Mouse (Mus musculus): ENCODE results near the gene Fam196b. TPM values are rescaled to one million over a fixed set of nuclear protein-coding genes. Genes with fewer than 3 reads are reported as not detected.

Gene Fam196b
- polyA plus RNA-seq, 1 experiment from 2014 or later: 3.6 TPM

GRCm38 (mm10) chr11:34291304-34291703 lies 23.3 kb upstream of the Fam196b start:
- 56% methylated on average over 3 of the region's 3 CpGs for WGBS
- Histone ChIP-seq H3K36me3 (ENCODE audit: control insufficient read depth, insufficient read depth, low read length) (no peaks in the 10 kb centered on the region), H3K27ac (ENCODE audit: low read depth, low read length) (no peak overlapping the region), H3K27me3 (replicated peaks; ENCODE audit: control insufficient read depth, insufficient read depth, low read length) (no peaks in the 10 kb centered on the region), H3K4me2 (ENCODE audit: low read length) (no peak overlapping the region), H3K9me3 (ENCODE audit: control insufficient read depth, low read length) (no peaks in the 10 kb centered on the region), H3K9ac (ENCODE audit: low read depth, low read length) (no peak overlapping the region), H3K4me1 (ENCODE audit: control insufficient read depth, insufficient read depth, low read depth, low read length) (no peaks in the 10 kb centered on the region; the same call in 1 of the 2 replicates), H3K4me3 (ENCODE audit: low read length) (no peak overlapping the region)
- ATAC-seq: no peak

GRCm38 (mm10) chr11:34297698-34298378 lies 16.8 kb upstream of the Fam196b start:
- Histone ChIP-seq H3K9me3 (ENCODE audit: control insufficient read depth, low read length) (no peaks in the 10 kb centered on the region), H3K27ac (ENCODE audit: low read depth, low read length) (no peak overlapping the region), H3K9ac (ENCODE audit: low read depth, low read length) (no peak overlapping the region), H3K27me3 (replicated peaks; ENCODE audit: control insufficient read depth, insufficient read depth, low read length) (no peaks in the 10 kb centered on the region), H3K4me3 (ENCODE audit: low read length) (no peak overlapping the region), H3K4me2 (ENCODE audit: low read length) (no peak overlapping the region), H3K36me3 (ENCODE audit: control insufficient read depth, insufficient read depth, low read length) (no peaks in the 10 kb centered on the region), H3K4me1 (ENCODE audit: control insufficient read depth, insufficient read depth, low read depth, low read length) (no peaks in the 10 kb centered on the region)
- WGBS: 43% methylated on average over 5 of the region's 5 CpGs
- peak; percentile 67; the same call in 1 of the 2 replicates for ATAC-seq

GRCm38 (mm10) chr11:34299550-34299949 lies 15.1 kb upstream of the Fam196b start:
- H3K4me1 ChIP-seq (ENCODE audit: control insufficient read depth, insufficient read depth, low read depth, low read length): no peaks in the 10 kb centered on the region
- no peak for ATAC-seq
- H3K36me3 ChIP-seq (ENCODE audit: control insufficient read depth, insufficient read depth, low read length): no peaks in the 10 kb centered on the region
- no peak overlapping the region for H3K27ac ChIP-seq (ENCODE audit: low read depth, low read length)
- no peaks in the 10 kb centered on the region for H3K9me3 ChIP-seq (ENCODE audit: control insufficient read depth, low read length)
- 100% methylated on average over 1 of the region's 1 CpGs for WGBS
- no peak overlapping the region for H3K9ac ChIP-seq (ENCODE audit: low read depth, low read length)
- H3K4me2 ChIP-seq (ENCODE audit: low read length): no peak overlapping the region
- H3K27me3 ChIP-seq (replicated peaks; ENCODE audit: control insufficient read depth, insufficient read depth, low read length): no peaks in the 10 kb centered on the region
- H3K4me3 ChIP-seq (ENCODE audit: low read length): no peak overlapping the region

GRCm38 (mm10) chr11:34300064-34300463 lies 14.6 kb upstream of the Fam196b start:
- H3K36me3 ChIP-seq (ENCODE audit: control insufficient read depth, insufficient read depth, low read length): no peaks in the 10 kb centered on the region
- no peaks in the 10 kb centered on the region for H3K27me3 ChIP-seq (replicated peaks; ENCODE audit: control insufficient read depth, insufficient read depth, low read length)
- H3K4me2 ChIP-seq (ENCODE audit: low read length): no peak overlapping the region
- no peak overlapping the region for H3K27ac ChIP-seq (ENCODE audit: low read depth, low read length)
- no peak overlapping the region for H3K9ac ChIP-seq (ENCODE audit: low read depth, low read length)
- no peaks in the 10 kb centered on the region for H3K9me3 ChIP-seq (ENCODE audit: control insufficient read depth, low read length)
- 93% methylated on average over 7 of the region's 7 CpGs for WGBS
- H3K4me1 ChIP-seq (ENCODE audit: control insufficient read depth, insufficient read depth, low read depth, low read length): no peaks in the 10 kb centered on the region
- ATAC-seq: no peak
- H3K4me3 ChIP-seq (ENCODE audit: low read length): no peak overlapping the region

- H3K36me3 ChIP-seq (ENCODE audit: control insufficient read depth, insufficient read depth, low read length): no peaks in the 10 kb centered on the region
- H3K4me3 ChIP-seq (ENCODE audit: low read length): no peak overlapping the region
- H3K4me1 ChIP-seq (ENCODE audit: control insufficient read depth, insufficient read depth, low read depth, low read length): no peaks in the 10 kb centered on the region
- no peak for ATAC-seq
- H3K9me3 ChIP-seq (ENCODE audit: control insufficient read depth, low read length): no peaks in the 10 kb centered on the region
- no peak overlapping the region for H3K4me2 ChIP-seq (ENCODE audit: low read length)
- 77% methylated on average over 3 of the region's 3 CpGs for WGBS
- no peak overlapping the region for H3K9ac ChIP-seq (ENCODE audit: low read depth, low read length)
- no peak overlapping the region for H3K27ac ChIP-seq (ENCODE audit: low read depth, low read length)
- H3K27me3 ChIP-seq (replicated peaks; ENCODE audit: control insufficient read depth, insufficient read depth, low read length): no peaks in the 10 kb centered on the region
These were observed 8.4 kb upstream of the Fam196b start for GRCm38 (mm10) chr11:34306231-34306630.

- no peaks in the 10 kb centered on the region for H3K9me3 ChIP-seq (ENCODE audit: control insufficient read depth, low read length)
- no peak overlapping the region for H3K4me3 ChIP-seq (ENCODE audit: low read length)
- 91% methylated on average over 3 of the region's 3 CpGs for WGBS
- no peak overlapping the region for H3K27ac ChIP-seq (ENCODE audit: low read depth, low read length)
- no peaks in the 10 kb centered on the region for H3K27me3 ChIP-seq (replicated peaks; ENCODE audit: control insufficient read depth, insufficient read depth, low read length)
- no peak overlapping the region for H3K4me2 ChIP-seq (ENCODE audit: low read length)
- no peaks in the 10 kb centered on the region for H3K4me1 ChIP-seq (ENCODE audit: control insufficient read depth, insufficient read depth, low read depth, low read length)
- H3K9ac ChIP-seq (ENCODE audit: low read depth, low read length): no peak overlapping the region
- H3K36me3 ChIP-seq (ENCODE audit: control insufficient read depth, insufficient read depth, low read length): no peaks in the 10 kb centered on the region
- ATAC-seq: no peak
These were observed 5.9 kb upstream of the Fam196b start for GRCm38 (mm10) chr11:34308731-34309130.

- no peaks in the 10 kb centered on the region for H3K27me3 ChIP-seq (replicated peaks; ENCODE audit: control insufficient read depth, insufficient read depth, low read length)
- no peak for ATAC-seq
- H3K9me3 ChIP-seq (ENCODE audit: control insufficient read depth, low read length): no peaks in the 10 kb centered on the region
- H3K36me3 ChIP-seq (ENCODE audit: control insufficient read depth, insufficient read depth, low read length): no peaks in the 10 kb centered on the region
- H3K4me3 ChIP-seq (ENCODE audit: low read length): no peak overlapping the region
- H3K27ac ChIP-seq (ENCODE audit: low read depth, low read length): no peak overlapping the region
- no peaks in the 10 kb centered on the region for H3K4me1 ChIP-seq (ENCODE audit: control insufficient read depth, insufficient read depth, low read depth, low read length)
- no peak overlapping the region for H3K9ac ChIP-seq (ENCODE audit: low read depth, low read length)
- 58% methylated on average over 2 of the region's 2 CpGs for WGBS
- H3K4me2 ChIP-seq (ENCODE audit: low read length): no peak overlapping the region
These were observed 5.3 kb upstream of the Fam196b start for GRCm38 (mm10) chr11:34309360-34309759.

GRCm38 (mm10) chr11:34311717-34312116 lies 2.9 kb upstream of the Fam196b start:
- 66% methylated on average over 5 of the region's 5 CpGs for WGBS
- H3K4me2 ChIP-seq (ENCODE audit: low read length): no peak overlapping the region
- H3K27me3 ChIP-seq (replicated peaks; ENCODE audit: control insufficient read depth, insufficient read depth, low read length): no peaks in the 10 kb centered on the region
- no peak overlapping the region for H3K9ac ChIP-seq (ENCODE audit: low read depth, low read length)
- ATAC-seq: no peak
- no peak overlapping the region for H3K4me3 ChIP-seq (ENCODE audit: low read length)
- no peak overlapping the region for H3K27ac ChIP-seq (ENCODE audit: low read depth, low read length)
- H3K9me3 ChIP-seq (ENCODE audit: control insufficient read depth, low read length): no peaks in the 10 kb centered on the region
- no peaks in the 10 kb centered on the region for H3K36me3 ChIP-seq (ENCODE audit: control insufficient read depth, insufficient read depth, low read length)
- peaks cover 8% of the 10 kb centered on the region for H3K4me1 ChIP-seq (ENCODE audit: control insufficient read depth, insufficient read depth, low read depth, low read length)

GRCm38 (mm10) chr11:34312208-34312607 lies 2.4 kb upstream of the Fam196b start:
- H3K4me1 ChIP-seq (ENCODE audit: control insufficient read depth, insufficient read depth, low read depth, low read length): peaks cover 10% of the 10 kb centered on the region
- H3K4me3 ChIP-seq (ENCODE audit: low read length): no peak overlapping the region
- WGBS: 81% methylated on average over 7 of the region's 7 CpGs
- no peaks in the 10 kb centered on the region for H3K9me3 ChIP-seq (ENCODE audit: control insufficient read depth, low read length)
- no peaks in the 10 kb centered on the region for H3K27me3 ChIP-seq (replicated peaks; ENCODE audit: control insufficient read depth, insufficient read depth, low read length)
- no peak overlapping the region for H3K4me2 ChIP-seq (ENCODE audit: low read length)
- H3K9ac ChIP-seq (ENCODE audit: low read depth, low read length): no peak overlapping the region
- H3K36me3 ChIP-seq (ENCODE audit: control insufficient read depth, insufficient read depth, low read length): no peaks in the 10 kb centered on the region
- no peak for ATAC-seq
- H3K27ac ChIP-seq (ENCODE audit: low read depth, low read length): no peak overlapping the region

All from hindbrain, embryonic 16.5 days (tissue).